Mouse (Mus musculus) liver, embryonic 16.5 days (tissue): Measurements from ENCODE around the gene Xylt1. TPM values are rescaled to one million over a fixed set of nuclear protein-coding genes. Genes with fewer than 3 reads are reported as not detected.

Experiments
- ATAC-seq: fragments of 200-750 bp; cut with Nextera tagmentation; 2 replicates; pipeline ENCODE4 v1.8.0; 2017; ENCODE audit warnings: low read depth, mild to moderate bottlenecking, moderate number of reproducible peaks, moderate library complexity
- H3K27ac ChIP-seq: fragments of 300-500 bp; sonication (generic); 2 replicates; pipeline ENCODE4 v1.5.1; 2014; ENCODE audit warnings: mild to moderate bottlenecking, low read length
- H3K27me3 ChIP-seq: fragments of 300-500 bp; sonication (generic); 2 replicates; pipeline ENCODE4 v1.6.1; 2014; ENCODE audit warnings: low read depth, low read length, mixed read lengths; ENCODE audit not compliant: control insufficient read depth, insufficient read depth
- H3K36me3 ChIP-seq: fragments of 300-500 bp; sonication (generic); 2 replicates; pipeline ENCODE4 v1.6.1; 2014; ENCODE audit warnings: mild to moderate bottlenecking; ENCODE audit not compliant: control insufficient read depth, insufficient read depth
- H3K4me1 ChIP-seq: fragments of 300-500 bp; sonication (generic); 2 replicates; pipeline ENCODE4 v1.6.1; 2014; ENCODE audit warnings: low read depth, low read length, mixed read lengths; ENCODE audit not compliant: control insufficient read depth
- H3K4me2 ChIP-seq: fragments of 300-500 bp; sonication (generic); 2 replicates; pipeline ENCODE4 v1.6.1; 2014; ENCODE audit warnings: low read depth, low read length, mixed read lengths
- H3K4me3 ChIP-seq: fragments of 300-500 bp; sonication (generic); 2 replicates; pipeline ENCODE4 v1.5.1; 2014; ENCODE audit warnings: low read depth, mild to moderate bottlenecking, low read length
- H3K9ac ChIP-seq: fragments of 300-500 bp; sonication (generic); 2 replicates; pipeline ENCODE4 v1.6.1; 2014; ENCODE audit warnings: low read depth, low read length
- H3K9me3 ChIP-seq: fragments of 300-500 bp; sonication (generic); replicated peaks from 2 replicates; pipeline ENCODE4 v1.6.1; 2016; ENCODE audit warnings: low read length; ENCODE audit not compliant: control insufficient read depth
- WGBS: fragments of 180-500 bp; shearing (Covaris S2); extraction: QIAGEN DNeasy Blood & Tissue Kit; methylation state at CpG from one replicate; pipeline ENCODE4 v1.1.7; 2014; ENCODE audit not compliant: insufficient replicate concordance; 5-methylcytosine and 5-hydroxymethylcytosine counted together
- polyA plus RNA-seq: library from polyadenylated mRNA; unstranded; fragments of >200 nt; fragmentation: Nextera tagmentation; extraction: Ambion mirVana; gene quantifications from 2 replicates; pipeline ENCODE4 v1.2.1, GENCODE M21; 2015

The Xylt1 gene
- polyA plus RNA-seq, 1 experiment from 2014 or later = 0.20 TPM

- 45% methylated on average over 4 of the region's 4 CpGs for WGBS
- ATAC-seq = no peak
- no peaks in the 10 kb centered on the region for H3K4me1 ChIP-seq
Measured at GRCm38 (mm10) chr7:117575417-117575816, 194.6 kb downstream of the Xylt1 start.

GRCm38 (mm10) chr7:117577035-117577434 lies 196.3 kb downstream of the Xylt1 start:
- no peaks in the 10 kb centered on the region for H3K27me3 ChIP-seq
- H3K4me3 ChIP-seq = no peak overlapping the region
- WGBS = 64% methylated on average over 6 of the region's 6 CpGs
- H3K4me1 ChIP-seq = no peaks in the 10 kb centered on the region
- no peak overlapping the region for H3K27ac ChIP-seq
- no peak for ATAC-seq
- no peak overlapping the region for H3K9ac ChIP-seq
- H3K4me2 ChIP-seq = no peak overlapping the region
- H3K9me3 ChIP-seq = no peaks in the 10 kb centered on the region
- no peaks in the 10 kb centered on the region for H3K36me3 ChIP-seq

More at GRCm38 (mm10) chr7:117575417-117575816, 194.6 kb downstream of the Xylt1 start:
- Histone ChIP-seq H3K9ac (no peak overlapping the region), H3K4me3 (no peak overlapping the region), H3K9me3 (no peaks in the 10 kb centered on the region), H3K27me3 (no peaks in the 10 kb centered on the region), H3K36me3 (no peaks in the 10 kb centered on the region), H3K4me2 (no peak overlapping the region), H3K27ac (no peak overlapping the region)

GRCm38 (mm10) chr7:117585164-117585563 lies 204.4 kb downstream of the Xylt1 start:
- WGBS = 54% methylated on average over 5 of the region's 5 CpGs
- no peaks in the 10 kb centered on the region for H3K27me3 ChIP-seq
- no peak overlapping the region for H3K9ac ChIP-seq
- no peaks in the 10 kb centered on the region for H3K36me3 ChIP-seq
- no peak for ATAC-seq
- H3K4me1 ChIP-seq = no peaks in the 10 kb centered on the region
- no peak overlapping the region for H3K4me3 ChIP-seq
- no peaks in the 10 kb centered on the region for H3K9me3 ChIP-seq
- no peak overlapping the region for H3K4me2 ChIP-seq
- no peak overlapping the region for H3K27ac ChIP-seq

GRCm38 (mm10) chr7:117586811-117587210 lies 206.0 kb downstream of the Xylt1 start:
- Histone ChIP-seq H3K9me3 (no peaks in the 10 kb centered on the region), H3K4me3 (no peak overlapping the region), H3K4me2 (no peak overlapping the region), H3K4me1 (no peaks in the 10 kb centered on the region), H3K27ac (no peak overlapping the region), H3K36me3 (no peaks in the 10 kb centered on the region), H3K9ac (no peak overlapping the region), H3K27me3 (no peaks in the 10 kb centered on the region)
- ATAC-seq = no peak

- Histone ChIP-seq H3K9me3 (no peaks in the 10 kb centered on the region), H3K4me1 (no peaks in the 10 kb centered on the region), H3K4me2 (no peak overlapping the region), H3K27me3 (no peaks in the 10 kb centered on the region), H3K4me3 (no peak overlapping the region), H3K36me3 (no peaks in the 10 kb centered on the region), H3K9ac (no peak overlapping the region), H3K27ac (no peak overlapping the region)
- 53% methylated on average over 6 of the region's 6 CpGs for WGBS
- ATAC-seq = no peak
Measured at GRCm38 (mm10) chr7:117587234-117587929, 206.6 kb downstream of the Xylt1 start.

- Histone ChIP-seq H3K4me3 (no peak overlapping the region), H3K27me3 (no peaks in the 10 kb centered on the region), H3K27ac (no peak overlapping the region), H3K9me3 (no peaks in the 10 kb centered on the region), H3K4me1 (no peaks in the 10 kb centered on the region), H3K36me3 (no peaks in the 10 kb centered on the region), H3K4me2 (no peak overlapping the region), H3K9ac (no peak overlapping the region)
- 28% methylated on average over 1 of the region's 1 CpGs for WGBS
- no peak for ATAC-seq
Measured at GRCm38 (mm10) chr7:117588426-117588825, 207.6 kb downstream of the Xylt1 start.

GRCm38 (mm10) chr7:117589359-117589758 lies 208.6 kb downstream of the Xylt1 start:
- Histone ChIP-seq H3K4me2 (no peak overlapping the region), H3K27ac (no peak overlapping the region), H3K27me3 (no peaks in the 10 kb centered on the region), H3K4me3 (no peak overlapping the region), H3K36me3 (no peaks in the 10 kb centered on the region), H3K9me3 (no peaks in the 10 kb centered on the region), H3K9ac (no peak overlapping the region), H3K4me1 (no peaks in the 10 kb centered on the region)
- no peak for ATAC-seq
- 62% methylated on average over 2 of the region's 2 CpGs for whole genome bisulfite sequencing

GRCm38 (mm10) chr7:117589820-117590219 lies 209.0 kb downstream of the Xylt1 start:
- no peaks in the 10 kb centered on the region for H3K27me3 ChIP-seq
- no peak overlapping the region for H3K9ac ChIP-seq
- H3K4me2 ChIP-seq = no peak overlapping the region
- no peak overlapping the region for H3K4me3 ChIP-seq
- H3K9me3 ChIP-seq = no peaks in the 10 kb centered on the region
- WGBS = 52% methylated on average over 4 of the region's 4 CpGs
- no peaks in the 10 kb centered on the region for H3K4me1 ChIP-seq
- H3K36me3 ChIP-seq = no peaks in the 10 kb centered on the region
- no peak overlapping the region for H3K27ac ChIP-seq
- ATAC-seq = no peak

GRCm38 (mm10) chr7:117594191-117594590 lies 213.4 kb downstream of the Xylt1 start:
- no peaks in the 10 kb centered on the region for H3K9me3 ChIP-seq
- no peak for ATAC-seq
- WGBS = 67% methylated on average over 2 of the region's 2 CpGs
- H3K27me3 ChIP-seq = no peaks in the 10 kb centered on the region
- H3K9ac ChIP-seq = no peak overlapping the region
- H3K4me1 ChIP-seq = no peaks in the 10 kb centered on the region
- no peak overlapping the region for H3K4me3 ChIP-seq
- no peak overlapping the region for H3K27ac ChIP-seq
- H3K4me2 ChIP-seq = no peak overlapping the region
- H3K36me3 ChIP-seq = no peaks in the 10 kb centered on the region
